Mouse (Mus musculus) adrenal gland, adult 18-20 months (tissue): ENCODE measurements around the gene Pex16. TPM values are rescaled to one million over a fixed set of nuclear protein-coding genes. Genes with fewer than 3 reads are reported as not detected.

Source experiments
- DNase-seq, 2 experiments: peaks; one replicate each; pipeline ENCODE4 v3.0.0; 2021 to 2022; ENCODE audit warnings: low spot score in 2 of 2
- total RNA-seq, 2 experiments: library from RNA; stranded (reverse); gene quantifications; 1 replicate in 1 of 2; 2 replicates in 1 of 2; pipeline ENCODE4 v1.2.3; 2021

Gene Pex16
- total RNA-seq, 2 experiments from 2014 or later: 90.6 to 183 TPM

GRCm38 (mm10) chr2:92367383-92368029 is 7.0 kb upstream of the Pex16 start:
- no peak for DNase-seq

GRCm38 (mm10) chr2:92370375-92370774 is 4.1 kb upstream of the Pex16 start:
- no peak for DNase-seq

GRCm38 (mm10) chr2:92370821-92371805 is 3.4 kb upstream of the Pex16 start:
- no peak for DNase-seq

GRCm38 (mm10) chr2:92371971-92372690 is 2.3 kb upstream of the Pex16 start:
- DNase-seq: no peak

- DNase-seq: no peak
Measured at GRCm38 (mm10) chr2:92372767-92373436, 1.6 kb upstream of the Pex16 start.

- no peak for DNase-seq
Measured at GRCm38 (mm10) chr2:92373437-92373813, 1.1 kb upstream of the Pex16 start.

GRCm38 (mm10) chr2:92375099-92375623 is 685 bp downstream of the Pex16 start:
- DNase-seq: peak; percentile 87 to 90

GRCm38 (mm10) chr2:92375788-92376187 is 1.3 kb downstream of the Pex16 start:
- DNase-seq: no peak

- DNase-seq: no peak
Measured at GRCm38 (mm10) chr2:92376300-92376699, 1.8 kb downstream of the Pex16 start.

GRCm38 (mm10) chr2:92377320-92377719 is 2.8 kb downstream of the Pex16 start:
- DNase-seq: no peak

GRCm38 (mm10) chr2:92379783-92380494 is 5.5 kb downstream of the Pex16 start:
- no peak for DNase-seq

GRCm38 (mm10) chr2:92380495-92381050 is 6.1 kb downstream of the Pex16 start:
- no peak for DNase-seq

GRCm38 (mm10) chr2:92381161-92381560 is 6.7 kb downstream of the Pex16 start:
- DNase-seq: no peak

GRCm38 (mm10) chr2:92381901-92382588 is 7.6 kb downstream of the Pex16 start, which contains the start of gene 1700029I15Rik:
Gene 1700029I15Rik (plus strand): TSS chr2:92382538.
- DNase-seq: no peak

GRCm38 (mm10) chr2:92382759-92383158 is 8.3 kb downstream of the Pex16 start:
- DNase-seq: no peak

- no peak for DNase-seq
Measured at GRCm38 (mm10) chr2:92384101-92384500, 9.6 kb downstream of the Pex16 start.

- no peak for DNase-seq
Measured at GRCm38 (mm10) chr2:92385113-92386051, 10.9 kb downstream of the Pex16 start.
